Mouse (Mus musculus) adrenal gland, adult 2 months (tissue): Measurements from ENCODE around the gene Phf21a. TPM values are rescaled to one million over a fixed set of nuclear protein-coding genes. Genes with fewer than 3 reads are reported as not detected.
A peak's percentile ranks its signal among the peaks of the same experiment; 100 is the strongest.

Experiments
- DNase-seq: peaks from one replicate; pipeline ENCODE4 v3.0.0; 2021
- polyA plus RNA-seq: library from polyadenylated mRNA; depleted of rRNA; stranded (reverse); fragments of >200 nt; gene quantifications from 2 replicates; pipeline ENCODE4 v1.2.3, GENCODE M21; 2012
- total RNA-seq, 2 experiments: library from RNA; stranded (reverse); gene quantifications; 2 replicates each; pipeline ENCODE4 v1.2.3; 2021

Phf21a gene
- total and polyA plus RNA-seq, 3 experiments = 27.2 to 82.4 (median 66.5) TPM

DNA sequence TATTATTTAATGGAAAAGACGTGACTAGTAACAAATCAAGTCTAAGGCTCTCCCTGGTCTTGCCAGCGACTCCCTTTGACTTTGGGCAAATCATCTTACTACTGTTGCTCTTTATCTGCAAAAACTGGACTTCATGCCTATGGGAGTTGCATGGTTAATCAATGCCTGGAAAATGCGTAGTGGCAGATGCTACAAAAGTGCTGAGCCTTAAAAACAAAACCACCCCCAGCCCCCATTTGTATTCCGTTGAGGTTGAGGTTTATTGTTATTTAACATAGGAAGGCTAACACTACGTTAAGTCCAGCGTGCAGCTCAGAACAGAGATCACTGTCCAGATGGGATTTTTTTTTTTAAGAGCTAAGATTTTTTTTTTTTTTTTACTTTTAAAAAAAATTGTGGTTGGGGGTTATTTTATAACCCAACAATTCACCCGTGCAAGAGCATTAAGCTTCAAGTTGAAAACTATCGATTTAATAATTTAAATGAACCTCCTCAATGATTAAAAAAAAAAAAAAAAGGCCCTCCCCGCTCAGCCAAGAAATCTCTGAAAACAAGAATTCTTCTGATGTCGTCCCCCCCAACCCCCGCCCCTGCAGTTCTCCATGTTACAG, 89.3 kb downstream of the Phf21a start:
- DNase-seq = no peak

GRCm38 (mm10) chr2:92182981-92183501, 90.1 kb downstream of the Phf21a start:
- peak; percentile 89 for DNase-seq

- peak; percentile 97 for DNase-seq
Observed at GRCm38 (mm10) chr2:92183613-92184076, 90.7 kb downstream of the Phf21a start.

DNA sequence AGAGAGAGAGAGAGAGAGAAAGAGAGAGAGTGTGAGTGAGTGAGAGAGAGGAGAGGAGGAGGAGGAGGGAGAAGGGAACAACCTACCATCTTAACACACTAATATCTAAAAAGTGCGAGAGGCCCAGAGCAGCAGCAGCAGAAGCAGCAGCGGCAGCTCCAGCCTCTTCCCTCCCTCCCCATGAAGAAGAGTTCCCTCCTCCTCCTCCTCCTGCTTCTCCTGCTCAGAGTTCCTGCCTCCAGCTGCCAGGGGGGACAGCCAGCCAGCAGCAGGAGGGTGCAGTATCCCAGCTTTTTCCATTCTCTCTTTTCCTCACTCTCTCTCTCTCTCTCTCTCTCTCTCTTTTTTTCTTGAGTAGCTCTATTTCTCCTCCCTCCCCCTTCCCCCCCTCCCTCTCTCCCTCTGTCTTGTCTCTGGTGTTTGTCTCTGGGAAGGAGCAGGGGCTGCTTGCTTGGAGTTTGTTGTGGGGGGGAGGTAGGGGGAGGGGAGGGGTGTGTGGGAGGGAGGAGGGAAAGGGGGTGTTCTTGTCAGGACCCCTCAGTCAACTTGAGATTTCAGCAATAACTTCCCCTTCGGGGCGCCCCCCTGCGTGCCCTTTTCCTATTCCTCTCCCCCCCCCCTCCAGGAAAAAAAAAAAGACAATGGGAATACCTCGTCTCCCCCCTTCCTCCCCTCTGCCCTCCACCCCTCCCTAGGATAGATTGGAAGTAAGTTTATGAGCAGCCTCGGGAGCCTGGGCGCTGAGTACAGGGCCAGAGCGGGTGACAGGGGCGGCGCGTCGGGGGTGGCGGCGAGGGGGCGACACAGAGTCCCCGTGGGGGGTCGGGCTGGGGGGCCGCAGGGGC, 91.4 kb downstream of the Phf21a start:
- DNase-seq = peak; percentile 84

DNA sequence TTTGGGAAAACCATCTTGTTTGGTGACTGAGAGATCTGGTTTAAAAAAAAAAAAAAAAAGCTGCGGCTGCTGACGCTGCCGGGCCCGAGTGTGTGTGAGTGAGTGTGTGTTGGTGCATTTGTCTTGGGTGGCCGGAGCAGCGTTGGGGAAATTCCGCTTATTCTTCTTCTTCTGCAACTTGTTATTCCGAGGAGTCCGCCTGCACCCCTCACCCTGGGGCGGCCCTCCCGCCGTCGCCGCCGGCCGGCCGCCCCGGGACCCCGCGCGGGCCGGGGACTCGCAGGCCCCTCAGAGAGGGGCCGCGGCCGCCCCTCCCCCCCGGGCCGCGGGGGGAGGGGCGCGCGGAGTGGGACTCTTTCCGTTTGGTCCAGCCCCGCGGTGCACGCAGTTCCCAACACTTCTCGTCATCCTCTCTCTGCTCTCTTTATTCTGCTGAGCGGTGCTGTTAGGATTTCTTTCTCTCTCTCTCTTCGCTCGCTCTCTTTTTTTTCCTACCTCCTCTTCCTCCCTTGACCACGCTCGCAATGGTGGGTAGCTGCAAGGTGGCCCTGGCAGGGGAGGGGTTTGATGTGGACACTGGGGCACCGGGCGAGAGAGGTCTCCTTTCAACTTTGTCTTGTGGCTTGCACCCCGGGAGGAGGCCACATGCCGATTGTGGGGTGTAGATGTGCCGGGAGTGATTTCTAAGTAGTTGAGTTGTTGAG, 92.3 kb downstream of the Phf21a start:
- DNase-seq = peak; percentile 75

DNA sequence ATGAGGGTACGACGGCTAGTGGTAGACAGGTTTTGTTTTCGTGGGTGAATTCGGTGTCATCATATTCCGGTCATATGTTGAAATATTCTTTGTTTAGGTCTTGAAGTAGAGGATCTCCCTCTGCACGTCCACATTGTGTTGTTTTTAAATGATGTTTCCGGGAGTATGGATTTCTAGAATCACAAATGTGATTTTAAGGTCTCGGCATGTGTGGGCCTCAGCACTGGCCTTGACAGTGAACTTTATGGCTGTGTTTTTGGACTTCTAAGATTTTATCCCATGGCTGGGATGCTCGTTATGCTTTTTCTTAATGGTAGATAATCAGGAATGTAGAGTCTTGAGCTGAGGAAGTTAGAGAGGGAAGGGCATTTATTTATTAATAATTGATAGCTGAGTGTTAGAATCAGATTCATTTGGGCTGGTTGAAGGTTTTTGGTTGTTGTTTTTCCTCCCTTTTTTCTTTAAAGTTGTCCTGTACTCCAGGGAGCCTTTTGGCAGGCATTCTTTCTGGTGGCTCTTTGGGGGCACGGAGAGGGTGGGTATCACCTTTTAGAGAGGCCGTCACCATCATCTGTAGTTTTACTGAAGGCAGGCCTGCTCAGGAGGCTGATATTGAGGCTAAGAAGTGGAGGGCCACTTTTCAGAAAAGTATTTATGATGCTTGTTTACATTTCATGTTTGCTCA, 93.0 kb downstream of the Phf21a start:
- no peak for DNase-seq

- no peak for DNase-seq
Observed at GRCm38 (mm10) chr2:92187061-92187460, 94.1 kb downstream of the Phf21a start.

DNA sequence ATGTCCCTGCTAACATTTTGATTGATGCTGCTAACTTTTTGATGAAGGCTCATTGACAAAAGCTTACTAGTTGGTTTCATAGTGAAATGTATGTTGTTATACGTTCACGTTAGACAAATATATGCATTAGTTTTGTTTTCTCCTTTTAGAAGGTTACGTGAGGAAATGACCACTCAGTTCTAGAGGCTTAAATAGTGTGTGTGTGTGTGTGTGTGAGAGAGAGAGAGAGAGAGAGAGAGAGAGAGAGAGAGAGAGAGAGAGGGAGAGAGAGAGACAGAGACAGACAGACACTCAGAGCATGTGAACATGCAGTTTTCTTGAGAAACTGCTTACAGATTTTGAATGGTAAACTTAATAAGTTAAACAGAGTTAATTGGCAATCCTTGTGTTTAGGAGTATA, 95.8 kb downstream of the Phf21a start:
- no peak for DNase-seq

DNA sequence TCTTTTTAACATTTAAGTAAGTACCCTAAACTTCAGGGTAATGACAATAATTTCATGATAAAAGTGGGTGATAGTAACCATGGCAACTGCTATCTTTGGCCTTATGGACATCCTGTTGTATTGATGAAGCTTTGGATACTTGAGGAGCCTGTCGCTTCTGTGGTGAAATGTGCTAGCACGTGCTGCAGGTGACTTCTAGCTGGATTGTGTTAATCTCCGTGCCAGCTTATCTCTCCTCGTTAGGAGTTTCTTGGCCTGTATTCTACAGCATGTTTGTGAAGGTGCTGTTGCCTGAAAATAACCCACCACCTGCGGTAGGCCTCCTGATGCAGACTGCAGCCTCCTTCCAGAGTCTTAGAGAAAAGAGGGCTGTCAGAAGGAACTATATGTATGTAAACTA, 98.0 kb downstream of the Phf21a start:
- no peak for DNase-seq

DNA sequence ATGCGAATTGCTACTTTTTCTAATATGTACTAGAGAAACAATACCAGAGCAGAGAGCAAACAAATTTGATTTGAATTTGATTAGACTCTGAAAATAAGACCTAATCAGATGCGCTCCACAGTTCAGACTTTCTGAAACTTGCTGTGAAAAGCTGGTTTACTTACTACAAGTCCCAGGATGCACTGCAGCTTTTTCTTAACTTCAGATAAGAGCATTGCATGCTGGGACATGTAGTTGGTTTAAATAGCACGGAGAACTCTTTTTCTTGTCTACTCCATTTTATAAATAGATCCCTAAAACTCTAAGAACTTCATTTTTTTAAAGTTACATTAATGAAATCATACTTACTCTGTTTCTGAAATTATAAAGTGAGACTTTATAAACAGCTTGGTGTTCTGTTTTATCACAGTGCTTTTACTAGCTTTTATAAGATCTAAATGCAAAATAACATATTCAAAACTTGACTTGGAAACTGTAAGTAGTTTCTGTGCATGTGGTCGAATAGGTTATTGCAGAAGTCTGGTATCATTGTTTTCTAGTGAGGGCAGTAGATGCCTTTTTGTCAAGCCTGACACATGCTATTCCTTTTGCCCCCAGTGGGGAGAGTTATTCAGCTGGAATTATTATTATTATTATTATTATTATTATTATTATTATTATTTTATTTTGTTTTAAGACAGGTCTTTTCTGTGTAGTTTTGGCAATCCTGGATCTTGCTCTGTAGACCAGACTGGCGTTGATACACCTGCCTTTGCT, 99.1 kb downstream of the Phf21a start:
- DNase-seq = peak; percentile 32

- no peak for DNase-seq
Observed at GRCm38 (mm10) chr2:92198126-92198525, 105.2 kb downstream of the Phf21a start.

DNA sequence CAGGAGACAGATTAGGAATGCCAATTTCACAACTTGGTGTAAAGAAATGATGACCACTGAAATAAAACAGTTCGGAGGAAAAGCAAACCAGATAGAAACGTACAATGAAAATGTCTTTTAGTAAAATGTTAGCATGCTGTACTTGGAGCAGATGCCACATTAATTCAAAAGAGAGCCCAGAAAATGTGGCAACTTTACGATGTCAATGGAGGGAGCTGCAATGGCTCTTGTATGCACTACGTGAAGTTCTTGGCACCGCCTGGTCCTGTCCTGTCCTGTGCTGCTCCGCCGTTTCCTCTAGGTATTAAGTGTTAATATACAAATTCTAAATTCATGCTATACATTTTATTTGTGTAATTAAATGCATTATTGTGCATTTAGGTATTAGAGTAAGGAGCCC, 105.8 kb downstream of the Phf21a start:
- no peak for DNase-seq

DNA sequence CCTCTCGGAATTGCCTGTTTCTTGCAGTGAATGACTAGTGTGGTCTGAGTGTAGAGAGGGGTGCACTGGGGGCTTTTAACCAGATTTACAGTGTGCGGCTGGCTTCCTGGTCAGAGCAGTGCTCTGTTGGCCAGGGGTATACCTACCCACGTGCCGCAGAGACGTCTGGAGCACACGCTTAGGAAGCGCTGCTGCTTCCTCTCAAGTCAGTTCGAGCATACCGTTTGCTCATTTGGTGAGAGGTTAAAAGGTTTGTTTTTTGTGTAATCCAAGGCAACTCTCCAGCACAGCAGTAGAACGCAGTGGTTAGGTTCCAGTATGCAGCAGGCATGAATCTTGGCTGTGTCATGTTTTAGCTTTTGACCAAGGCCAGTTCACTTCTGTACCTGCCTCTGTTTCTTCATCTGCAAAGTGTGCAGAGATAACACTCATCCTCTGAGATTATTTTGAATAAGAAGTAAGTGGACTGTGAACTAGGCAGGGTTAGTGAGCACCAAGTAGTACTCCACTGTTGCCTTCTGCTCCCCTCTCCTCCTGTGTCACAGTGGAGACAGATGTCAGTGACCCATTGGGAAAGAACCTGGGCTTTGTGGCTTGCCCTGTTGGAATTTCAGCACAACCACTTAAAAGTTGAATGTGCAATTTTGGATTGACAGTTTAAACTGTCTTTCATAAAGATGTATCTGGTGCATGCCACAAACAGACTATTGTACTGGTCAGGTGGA, 106.8 kb downstream of the Phf21a start:
- no peak for DNase-seq

GRCm38 (mm10) chr2:92202319-92203040, 109.6 kb downstream of the Phf21a start:
- DNase-seq = no peak

GRCm38 (mm10) chr2:92205010-92205639, 112.2 kb downstream of the Phf21a start:
- no peak for DNase-seq

DNA sequence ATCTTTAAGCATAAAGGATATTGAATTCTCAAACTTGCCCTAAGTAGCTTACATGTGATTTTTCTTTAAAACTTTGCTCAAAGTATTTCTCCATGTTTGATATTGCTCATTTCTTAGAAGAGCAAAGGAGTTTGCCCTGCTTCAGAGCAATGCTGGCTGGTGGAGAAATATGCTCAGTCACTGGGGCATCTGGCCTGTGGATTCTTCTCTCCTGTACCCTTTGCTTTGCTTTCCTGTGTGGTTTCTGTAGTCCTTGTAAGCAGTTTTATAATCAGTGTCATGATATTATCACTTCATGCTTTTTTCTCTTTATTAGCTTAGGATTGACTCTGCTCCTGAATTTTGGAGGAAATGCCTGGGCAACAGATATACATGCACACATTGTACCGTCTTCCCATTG, 117.5 kb downstream of the Phf21a start:
- no peak for DNase-seq

- no peak for DNase-seq
Observed at GRCm38 (mm10) chr2:92221431-92221830, 128.5 kb downstream of the Phf21a start.

GRCm38 (mm10) chr2:92225592-92225991, 132.7 kb downstream of the Phf21a start:
- DNase-seq = no peak

GRCm38 (mm10) chr2:92229973-92230372, 137.1 kb downstream of the Phf21a start:
- no peak for DNase-seq
